Mouse (Mus musculus) spleen, postnatal 4 days (tissue): ENCODE measurements at regions not wholly inside any gene's neighbourhood (a gene's known extent, or its start where the extent isn't known, plus 50 kb on each side); places are given as distances from the start of the nearest gene placed in this dataset.
"Not testable (repeated sequence)": the region's sequence is repeated elsewhere in the genome, so short reads cannot be mapped to it uniquely, and the experiment has no call there.

Experiments
- DNase-seq, 2 experiments: peaks; one replicate each; pipeline ENCODE4 v3.0.0; 2022; ENCODE audit warnings: low spot score in 2 of 2

DNA sequence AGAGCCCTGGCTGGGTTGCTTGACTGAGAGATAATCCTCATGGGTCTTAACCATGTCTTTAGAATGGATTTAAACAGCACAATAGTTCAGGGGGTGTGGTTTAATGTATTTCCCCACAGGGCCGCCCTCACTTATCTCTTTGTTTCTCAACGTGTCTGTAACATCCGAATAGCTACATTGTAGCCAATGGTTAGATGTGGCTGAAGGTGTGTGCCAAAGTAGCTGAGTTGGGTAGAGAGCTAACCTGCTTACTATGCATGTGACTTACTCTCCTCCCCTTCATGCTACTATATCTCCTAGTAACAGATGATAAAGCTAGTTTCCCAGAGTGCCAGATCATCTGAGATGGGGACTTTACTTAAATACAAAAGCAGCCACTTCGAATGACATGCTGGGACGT lies 213.2 kb upstream of the Prok2 start:
- DNase-seq: no peak

DNA sequence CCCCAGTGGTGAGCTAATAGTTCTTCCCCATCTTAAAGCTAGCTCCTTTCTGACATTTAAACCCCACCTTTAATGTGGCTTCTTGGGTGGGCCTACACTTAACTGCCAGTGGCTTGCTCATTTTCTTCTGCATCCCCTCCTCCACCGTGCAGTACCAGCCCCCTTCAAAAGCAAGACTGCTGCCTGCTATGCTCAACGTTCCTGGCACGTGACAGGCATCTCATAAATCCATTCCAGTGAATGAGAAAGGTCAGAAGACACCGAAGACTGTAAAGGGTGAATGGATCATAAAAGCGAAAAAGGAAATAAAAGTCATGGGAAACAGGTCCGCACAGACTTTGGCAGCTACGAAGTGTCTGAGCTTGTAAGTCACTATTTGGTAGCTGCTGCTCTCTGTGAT lies 212.8 kb upstream of the Prok2 start:
- DNase-seq: no peak

DNA sequence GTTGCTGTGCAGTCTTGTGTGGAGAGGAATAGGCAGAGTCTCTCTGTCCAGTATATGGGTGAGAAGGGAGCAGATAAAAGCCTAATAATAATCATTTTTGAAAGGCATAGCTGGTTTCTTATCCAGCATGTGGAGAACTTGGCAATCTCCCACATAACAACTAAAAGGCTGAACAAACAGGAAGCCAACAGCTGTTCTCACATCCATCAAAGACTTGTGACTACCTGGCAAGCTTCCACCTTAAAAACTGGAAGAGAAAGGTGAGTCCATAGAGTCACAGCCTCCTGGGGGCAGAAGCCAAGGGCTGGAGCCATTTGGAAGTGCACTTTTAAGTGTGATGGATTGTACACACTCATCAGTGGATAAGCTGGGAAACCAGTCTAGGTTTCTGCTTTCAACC lies 210.5 kb upstream of the Prok2 start:
- DNase-seq: no peak

DNA sequence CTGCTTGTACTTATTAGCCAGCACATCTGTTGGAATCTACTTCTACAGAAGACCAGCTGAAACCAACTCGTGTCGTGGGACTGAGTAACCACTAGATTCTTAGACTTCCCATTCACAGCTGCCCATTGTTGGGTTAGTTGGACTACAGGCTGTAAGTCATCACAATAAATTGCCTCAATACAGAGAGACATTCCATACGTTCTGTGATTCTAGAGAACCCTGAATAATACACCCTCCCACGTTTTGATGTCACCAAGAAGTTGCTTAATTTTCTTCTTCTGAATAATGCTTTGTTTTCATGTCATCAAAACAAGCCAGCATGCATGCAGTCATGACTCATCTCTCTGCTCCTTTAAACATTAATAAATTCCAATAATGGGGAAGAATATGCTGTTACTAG lies 209.2 kb upstream of the Prok2 start:
- DNase-seq: no peak

DNA sequence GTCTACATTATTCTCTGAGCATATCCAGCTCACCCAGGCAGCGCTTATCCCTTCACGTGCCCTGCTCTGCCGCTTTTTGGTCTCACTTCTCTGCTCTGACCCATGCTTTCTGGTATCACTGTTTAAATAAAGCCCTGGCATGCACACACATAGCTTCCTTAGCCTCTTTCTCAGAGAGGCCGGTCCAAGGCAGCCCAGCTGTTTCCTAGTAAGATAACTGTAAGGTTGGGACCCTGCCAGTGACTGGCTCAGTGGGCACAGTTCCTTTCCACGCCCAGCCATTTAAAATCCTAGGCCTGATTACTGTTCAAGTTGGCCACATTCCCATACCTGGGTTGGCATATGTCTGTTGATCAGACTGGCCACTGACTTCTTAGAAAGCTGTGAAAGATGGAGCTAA lies 208.2 kb upstream of the Prok2 start:
- no peak for DNase-seq

- no peak for DNase-seq
Measured at GRCm38 (mm10) chr6:99933404-99933803, 207.2 kb upstream of the Prok2 start.

DNA sequence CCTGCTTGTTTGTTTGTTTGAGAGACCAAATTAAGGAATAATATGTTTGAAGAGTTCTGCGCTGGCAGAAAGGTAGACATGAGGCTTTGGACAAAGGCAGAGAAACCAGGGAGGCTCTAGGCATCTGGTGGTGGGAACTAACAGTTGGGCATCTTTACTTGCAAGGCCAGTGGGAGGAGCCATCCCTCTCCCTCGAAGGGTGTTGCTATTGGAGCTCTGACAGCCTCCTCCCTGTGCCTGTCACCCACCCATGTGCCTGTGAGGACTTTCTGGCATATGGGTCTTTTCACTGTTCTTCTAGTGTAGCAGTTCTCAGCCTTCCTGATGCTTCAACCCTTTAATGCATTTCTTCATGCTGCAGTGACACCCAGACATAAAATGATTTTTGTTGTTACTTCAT lies 206.7 kb upstream of the Prok2 start:
- DNase-seq: no peak

GRCm38 (mm10) chr6:99932405-99932804 lies 206.2 kb upstream of the Prok2 start:
- DNase-seq: no peak

DNA sequence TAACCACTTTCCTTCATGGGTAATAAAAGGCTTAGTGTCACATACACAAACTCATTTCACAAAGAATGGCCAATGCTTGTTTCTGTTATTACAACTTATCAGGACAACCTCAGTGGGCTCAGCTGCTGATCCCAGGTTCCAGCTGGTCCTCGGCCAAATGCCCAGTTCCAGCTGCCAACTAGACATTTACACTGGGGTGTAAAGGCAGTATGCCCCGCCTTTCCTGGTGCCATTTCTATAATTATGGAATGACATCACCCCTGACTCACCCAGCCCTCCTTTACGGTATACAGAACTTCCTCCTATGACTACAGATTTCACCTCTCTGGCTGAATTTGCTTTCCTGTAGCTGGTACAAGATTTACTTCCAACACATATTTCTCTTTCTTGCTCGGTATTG lies 205.4 kb upstream of the Prok2 start:
- no peak for DNase-seq

DNA sequence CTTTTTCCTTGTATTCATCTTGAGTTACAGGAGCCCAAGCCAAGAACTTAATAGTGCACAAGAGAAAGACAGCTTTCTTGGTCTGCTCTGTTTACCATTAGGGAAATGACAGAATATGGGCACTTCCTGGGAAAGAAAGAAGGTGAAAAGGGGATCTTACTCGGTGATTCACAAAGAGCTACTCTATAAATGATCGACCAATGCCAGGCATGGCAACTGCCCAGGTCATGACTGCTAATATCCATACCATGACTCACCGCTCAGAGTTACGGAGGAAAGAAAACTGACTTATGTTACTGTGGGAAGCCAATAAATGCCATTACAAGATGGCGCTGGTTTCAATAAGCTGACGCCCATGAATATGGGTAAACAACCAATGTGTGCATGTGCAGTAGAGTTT lies 204.1 kb upstream of the Prok2 start:
- DNase-seq: no peak

DNA sequence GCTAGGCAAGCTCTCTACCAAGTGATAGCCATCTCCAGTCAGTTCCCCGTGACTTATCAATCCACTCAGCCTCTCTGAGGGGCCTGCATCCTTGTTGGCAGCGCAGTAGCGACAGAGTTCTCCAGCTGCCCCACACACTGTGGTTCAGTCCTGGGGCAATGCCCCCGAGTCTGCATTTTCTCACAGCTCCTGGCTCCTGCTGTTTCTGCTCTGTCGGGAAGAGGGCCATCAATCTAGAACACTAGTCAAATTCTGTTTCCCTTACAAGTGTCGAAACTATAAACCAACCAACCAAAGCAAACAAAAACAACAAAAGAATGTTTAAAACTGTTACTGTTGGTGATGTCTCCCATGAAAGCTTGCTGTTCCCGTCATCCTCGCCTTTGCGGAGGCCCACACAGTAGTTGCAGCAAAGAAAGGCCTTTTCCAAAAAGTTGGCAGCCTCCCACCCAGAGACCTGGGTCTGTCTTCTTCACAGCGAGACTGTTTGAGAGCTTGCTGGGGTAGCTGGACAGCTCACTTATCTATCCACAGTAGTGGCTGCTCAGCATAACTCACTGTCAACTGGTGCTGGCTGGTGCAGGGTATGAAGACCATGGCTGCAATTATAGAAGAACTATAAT lies 201.9 kb upstream of the Prok2 start:
- DNase-seq: no peak

- no peak for DNase-seq
Measured at GRCm38 (mm10) chr6:99924181-99924580, 198.0 kb upstream of the Prok2 start.

GRCm38 (mm10) chr6:99921966-99922365 lies 195.8 kb upstream of the Prok2 start:
- DNase-seq: no peak

DNA sequence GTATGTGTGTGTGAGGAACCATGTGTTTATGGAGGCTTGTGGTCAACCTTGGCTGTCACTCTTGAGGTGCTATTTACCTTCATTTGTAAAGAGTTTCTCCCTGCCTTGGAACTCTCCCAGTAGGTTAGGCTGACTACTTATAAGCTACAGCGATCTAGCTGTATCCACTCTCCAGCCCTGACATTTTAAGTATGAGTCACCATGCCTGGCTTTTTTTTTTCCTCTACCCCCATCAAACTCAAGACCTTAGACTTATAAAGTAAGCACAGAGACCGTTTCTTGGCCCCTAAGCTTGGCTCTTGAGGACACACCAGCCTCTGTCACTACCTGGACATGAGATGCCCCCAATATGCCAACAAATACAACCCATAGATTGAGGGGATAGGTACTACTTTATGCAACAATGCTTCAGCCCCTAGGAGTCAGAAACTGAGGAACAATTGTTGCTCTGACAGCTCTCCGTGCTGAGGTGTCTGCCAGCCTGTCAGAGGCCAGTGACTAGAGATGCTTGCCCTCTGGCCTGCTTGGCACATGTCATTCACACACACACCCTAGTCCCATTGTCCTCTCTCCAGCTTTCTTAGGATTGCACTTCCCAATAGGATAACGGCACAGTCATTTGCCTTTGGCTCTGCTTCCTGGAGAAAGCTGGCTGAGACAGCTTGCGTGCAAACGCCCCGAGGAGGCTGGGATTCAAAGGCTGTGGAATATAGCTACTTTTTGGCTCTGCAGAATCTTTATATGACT lies 193.8 kb upstream of the Prok2 start:
- DNase-seq: no peak

DNA sequence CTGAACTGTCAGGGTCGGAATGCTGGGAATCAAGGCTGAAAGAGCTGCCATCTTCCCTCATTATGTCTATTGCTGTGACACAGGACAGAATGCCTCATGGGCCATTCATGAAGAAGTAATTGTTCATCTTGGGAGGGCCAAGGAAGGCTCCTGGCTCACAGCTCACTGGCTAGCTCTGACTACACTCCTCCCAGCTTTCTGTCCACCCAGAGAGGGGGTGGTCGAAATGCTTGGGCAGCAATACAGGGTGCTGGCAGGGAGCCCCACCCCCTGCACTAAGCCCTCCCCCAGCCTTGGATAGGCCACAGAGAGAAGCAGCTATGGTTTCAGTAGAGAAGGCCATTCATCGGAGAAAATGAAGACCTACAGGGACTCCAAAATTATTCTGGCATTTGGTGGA lies 192.2 kb upstream of the Prok2 start:
- no peak for DNase-seq

DNA sequence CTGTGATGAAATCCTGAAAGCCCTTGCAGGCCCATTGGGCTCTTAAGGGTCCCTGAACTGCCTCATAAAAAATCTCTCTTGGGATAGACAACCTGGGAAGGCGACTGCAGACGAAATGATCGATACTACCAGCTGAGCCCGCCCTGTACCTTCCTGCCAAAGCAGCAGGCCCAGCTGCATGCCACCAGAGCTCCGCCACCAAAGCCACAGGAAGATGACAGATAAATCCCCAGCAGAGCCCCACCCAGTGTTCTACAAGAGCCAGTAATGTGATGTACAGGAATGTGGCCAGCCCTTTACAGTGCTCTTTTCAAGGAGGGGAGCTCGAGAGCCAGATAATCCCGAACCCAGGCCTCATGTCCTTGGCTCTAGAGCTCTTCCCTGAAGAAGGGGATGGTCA lies 183.7 kb upstream of the Prok2 start:
- DNase-seq: peak in 1 of 2 experiments; percentile 22

GRCm38 (mm10) chr6:99909459-99909858 lies 183.3 kb upstream of the Prok2 start:
- no peak for DNase-seq

DNA sequence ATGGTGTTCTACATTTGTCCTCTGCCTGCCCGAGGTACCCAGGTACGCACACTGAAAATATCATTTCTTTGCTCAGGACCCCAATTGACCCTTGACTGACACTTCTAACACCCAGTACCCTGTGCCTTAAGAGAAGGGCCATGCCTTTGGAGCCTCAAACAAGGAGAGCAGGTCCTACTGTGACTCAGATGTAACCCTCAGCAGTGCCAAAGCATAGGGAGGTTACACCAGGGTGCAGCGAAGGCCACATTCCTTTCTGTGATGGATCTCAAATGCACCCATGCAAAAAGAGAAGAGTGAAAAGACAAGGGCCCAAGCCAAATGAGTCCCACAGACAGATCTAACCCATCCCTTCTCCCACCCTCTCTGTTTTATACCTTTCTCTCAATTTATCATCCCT lies 181.9 kb upstream of the Prok2 start:
- DNase-seq: no peak

DNA sequence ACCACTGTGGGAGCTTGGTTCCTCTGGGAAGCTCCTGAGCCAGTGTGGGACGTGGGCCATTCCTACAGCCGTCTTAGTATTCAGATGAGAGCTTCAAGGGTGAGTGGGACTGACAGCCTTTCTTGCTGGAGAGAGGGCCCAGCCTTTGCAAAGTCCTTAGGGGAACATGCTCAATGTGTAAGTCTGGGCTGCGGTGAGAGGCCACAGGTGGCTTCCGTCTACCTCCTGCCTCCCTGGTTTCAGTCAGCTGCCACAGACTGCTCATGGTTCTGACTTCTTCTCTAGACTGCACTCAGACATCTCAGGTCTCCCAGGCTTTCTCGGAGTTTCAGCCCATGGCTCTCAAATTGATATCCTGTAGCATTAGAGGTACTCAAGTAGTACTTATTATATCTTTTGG lies 179.0 kb upstream of the Prok2 start:
- DNase-seq: no peak

- no peak for DNase-seq
Measured at GRCm38 (mm10) chr6:99904607-99905006, 178.4 kb upstream of the Prok2 start.

- not testable (repeated sequence) for DNase-seq
Measured at GRCm38 (mm10) chr6:99904044-99904443, 177.9 kb upstream of the Prok2 start.

DNA sequence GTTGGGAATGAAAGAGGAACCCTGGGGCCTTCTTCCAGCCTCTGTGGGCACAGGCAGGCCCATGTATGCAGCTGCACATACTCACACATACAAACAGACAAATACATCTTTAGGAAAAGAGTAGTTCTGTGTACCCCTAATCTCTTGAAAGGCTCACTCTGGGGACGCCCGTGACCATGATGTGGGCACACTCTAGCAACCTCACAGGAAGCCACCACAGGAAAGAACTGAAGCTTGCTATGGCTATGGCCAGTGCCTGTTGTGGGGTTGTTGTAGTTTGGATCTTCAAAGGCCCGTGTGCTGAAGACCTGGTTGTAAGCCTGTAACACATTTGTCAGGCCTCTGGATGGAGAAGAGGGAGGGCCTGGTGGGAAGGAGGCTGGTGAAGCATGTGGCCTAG lies 175.4 kb upstream of the Prok2 start:
- no peak for DNase-seq

DNA sequence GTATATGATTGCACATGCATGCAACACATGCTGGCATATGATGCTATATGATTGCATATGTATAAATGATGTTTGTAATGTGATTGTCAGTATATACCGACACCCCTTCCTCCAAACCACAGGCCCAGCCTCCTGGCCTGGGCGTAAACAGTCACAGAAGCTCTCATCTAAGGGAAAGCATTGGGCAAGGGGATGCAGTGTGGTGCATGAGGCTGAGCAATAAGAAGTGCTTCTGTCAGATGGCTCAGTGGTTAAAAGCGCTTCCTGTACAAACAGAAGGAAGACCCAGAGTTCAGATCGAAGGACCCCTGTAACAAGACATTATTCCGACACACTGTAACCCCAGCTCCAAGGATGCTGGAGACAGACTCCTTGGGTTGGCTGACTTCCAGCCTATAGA lies 175.0 kb upstream of the Prok2 start:
- DNase-seq: no peak

DNA sequence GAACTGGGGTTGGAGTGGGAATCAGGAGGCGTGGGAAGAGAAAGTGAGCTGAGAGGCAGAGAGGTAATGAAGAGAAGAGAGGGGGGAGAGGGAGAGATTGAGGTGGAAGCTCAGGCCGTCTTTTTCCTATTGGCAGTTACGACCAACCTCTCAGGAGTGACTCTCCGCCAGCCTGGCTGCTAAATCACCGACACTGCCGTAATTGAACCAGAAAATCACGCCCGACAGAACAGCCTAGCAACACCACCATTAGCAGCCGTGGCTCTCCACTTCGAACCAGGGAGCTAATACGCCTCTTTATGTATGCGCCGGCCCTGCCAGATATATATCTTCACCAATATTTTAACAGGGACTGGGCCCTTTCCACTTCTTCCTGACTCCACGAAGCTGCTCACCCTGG lies 173.5 kb upstream of the Prok2 start:
- no peak for DNase-seq
